In the genomic region with DNA sequence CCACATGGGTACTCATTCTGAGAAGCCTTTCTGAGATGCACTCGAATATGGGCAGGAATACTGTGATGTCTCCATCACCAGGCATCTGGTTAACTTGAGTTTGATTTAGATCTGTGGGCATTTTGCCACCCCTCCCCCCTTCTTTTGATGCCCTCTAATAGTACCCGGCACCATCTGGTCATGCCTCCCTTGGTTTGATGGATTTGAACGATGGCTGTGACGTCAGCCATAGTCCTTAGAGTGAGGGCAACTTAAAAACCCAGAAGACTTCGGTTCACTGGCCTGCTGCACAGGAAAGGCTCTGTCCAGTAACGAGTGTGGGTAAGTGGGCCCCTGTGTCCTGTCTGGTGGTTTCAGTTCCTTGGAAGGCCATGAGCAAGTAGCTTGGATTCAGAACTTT, we compare ENCODE assay signal across 9 mouse cellular contexts.
DNase-seq lines count a peak whose midpoint lies in the region; ATAC-seq and TF ChIP-seq lines count a peak whose summit lies in the region.
"Had no signal": no experiment of that assay in that cellular context is flagged by ENCODE, and none has a peak within 500 bp of the region (broad histone marks: within the 10 kb centered on the region; RNA-seq: fewer than 3 reads in every experiment).

No protein-coding gene starts in this region.

- H3K4me2 ChIP-seq in intestine, embryonic 16.5 days (ENCODE audit: low read depth, low read length): peak overlapping the region; percentile 68
- peak overlapping the region; percentile 75 for H3K4me2 ChIP-seq in neural tube, embryonic 12.5 days (replicated peaks)

- DNase-seq in layer of hippocampus, adult 2 months (ENCODE audit: low spot score in 2 of 2): no peak
- DNase-seq in layer of hippocampus, adult 8-10 months (ENCODE audit: low spot score in 2 of 2): no peak
- DNase-seq in embryo, embryonic 11 days: peak; percentile 44
- no peak for DNase-seq in frontal cortex, postnatal 14 days (ENCODE audit: low spot score in 2 of 2)
- no peak for DNase-seq in Muller cell, postnatal 12 days (ENCODE audit: inconsistent ontology term)
- no peak for DNase-seq in adrenal gland, adult 18-20 months (ENCODE audit: low spot score in 2 of 2)

- no peaks in the 10 kb centered on the region for H3K36me3 ChIP-seq in intestine, embryonic 16.5 days (ENCODE audit: control insufficient read depth, insufficient read depth, low read length)
- no peaks in the 10 kb centered on the region for H3K36me3 ChIP-seq in neural tube, embryonic 12.5 days
- H3K36me3 ChIP-seq: G1E had no signal

- H3K4me1 ChIP-seq in intestine, embryonic 16.5 days (ENCODE audit: control insufficient read depth, insufficient read depth, low read length): peaks cover 46% of the 10 kb centered on the region
- H3K4me1 ChIP-seq in neural tube, embryonic 12.5 days: peaks cover 48% of the 10 kb centered on the region

- no peaks in the 10 kb centered on the region for H3K9me3 ChIP-seq in intestine, embryonic 16.5 days (ENCODE audit: control insufficient read depth, low read length)
- H3K9me3 ChIP-seq in neural tube, embryonic 12.5 days: no peaks in the 10 kb centered on the region

- peak overlapping the region; percentile 50; the same call in 1 of the 2 replicates for H3K9ac ChIP-seq in intestine, embryonic 16.5 days (ENCODE audit: low read depth, low read length)
- H3K9ac ChIP-seq in neural tube, embryonic 12.5 days: peak overlapping the region; percentile 81

- no peaks in the 10 kb centered on the region for H3K27me3 ChIP-seq in intestine, embryonic 16.5 days (replicated peaks; ENCODE audit: control insufficient read depth, insufficient read depth, low read length)
- H3K27me3 ChIP-seq in neural tube, embryonic 12.5 days (replicated peaks): no peaks in the 10 kb centered on the region

- no peak for ATAC-seq in intestine, embryonic 16.5 days
- ATAC-seq in neural tube, embryonic 12.5 days (ENCODE audit: low FRiP score, low read depth): peak; percentile 29

- TF ChIP-seq CTCF in layer of hippocampus, adult 2 months (conservative IDR thresholded peaks at IDR 0.05): no peak

- H3K27ac ChIP-seq in layer of hippocampus, adult 2 months: peak overlapping the region; percentile 98
- H3K27ac ChIP-seq in intestine, embryonic 16.5 days (ENCODE audit: low read length): 0 out of 2 replicates have a peak overlapping the region, but pooled peaks have one; percentile 2
- 0 out of 2 replicates have a peak overlapping the region, but pooled peaks have one; percentile 22 for H3K27ac ChIP-seq in neural tube, embryonic 12.5 days

- H3K4me3 ChIP-seq in layer of hippocampus, adult 2 months: peak overlapping the region; percentile 77
- peak overlapping the region; percentile 89 for H3K4me3 ChIP-seq in intestine, embryonic 16.5 days (ENCODE audit: low read length)
- H3K4me3 ChIP-seq in neural tube, embryonic 12.5 days: peak overlapping the region; percentile 75

- WGBS in intestine, embryonic 16.5 days: 37% methylated on average over 6 of the region's 6 CpGs
- 8% methylated on average over 6 of the region's 6 CpGs for WGBS in neural tube, embryonic 12.5 days

Comparison
In these comparisons a context has a peak if more than half of its experiments do, and no peak if none do; other contexts are left out.
1. H3K27ac ChIP-seq: peak in every context shown above with its lines; median percentile 98 in layer of hippocampus, adult 2 months; 22 in neural tube, embryonic 12.5 days; 2 in intestine, embryonic 16.5 days.